Mouse (Mus musculus) ES-Bruce4 (cell line): Measurements from ENCODE around the gene Olfr1449.

Experiments
- CTCF ChIP-seq: IDR thresholded peaks from one replicate; pipeline ENCODE4 v1.8.1; 2011; ENCODE audit warnings: low read depth, low read length
- EP300 ChIP-seq: IDR thresholded peaks from 2 replicates; pipeline ENCODE4 v1.6.1; 2011; ENCODE audit warnings: low read depth, low read length; ENCODE audit not compliant: insufficient read depth
- POLR2A ChIP-seq: IDR thresholded peaks from one replicate; pipeline ENCODE4 v1.8.1; 2011; ENCODE audit warnings: low read length; ENCODE audit not compliant: insufficient read depth

- TF ChIP-seq CTCF (no peak), EP300 (no peak), POLR2A (no peak)
These were observed 27.0 kb upstream of the Olfr1449 start, which contains the start of gene Olfr1447 for GRCm38 (mm10) chr19:12903643-12904042.
